Mouse (Mus musculus) embryonic facial prominence, embryonic 15.5 days (tissue): ENCODE measurements around the gene Cox19. TPM values are rescaled to one million over a fixed set of nuclear protein-coding genes. Genes with fewer than 3 reads are reported as not detected.

Experiments used
- ATAC-seq: fragments of 200-750 bp; cut with Nextera tagmentation; 2 replicates; pipeline ENCODE4 v1.8.0; 2017; ENCODE audit warnings: low read depth, moderate TSS enrichment; ENCODE audit not compliant: insufficient number of reproducible peaks, low FRiP score, low TSS enrichment
- H3K27ac ChIP-seq: fragments of 300-500 bp; sonication (generic); replicated peaks from 2 replicates; pipeline ENCODE4 v1.5.1; 2015; ENCODE audit warnings: mild to moderate bottlenecking, inconsistent platforms
- H3K27me3 ChIP-seq: fragments of 300-500 bp; sonication (generic); 2 replicates; pipeline ENCODE4 v1.6.1; 2015; ENCODE audit warnings: inconsistent platforms
- H3K36me3 ChIP-seq: fragments of 300-500 bp; sonication (generic); 2 replicates; pipeline ENCODE4 v1.6.1; 2015; ENCODE audit warnings: mild to moderate bottlenecking, inconsistent platforms
- H3K4me1 ChIP-seq: fragments of 300-500 bp; sonication (generic); 2 replicates; pipeline ENCODE4 v1.6.1; 2015; ENCODE audit warnings: inconsistent platforms
- H3K4me2 ChIP-seq: fragments of 300-500 bp; sonication (generic); replicated peaks from 2 replicates; pipeline ENCODE4 v1.6.1; 2015; ENCODE audit warnings: mild to moderate bottlenecking, inconsistent platforms
- H3K4me3 ChIP-seq: fragments of 300-500 bp; sonication (generic); replicated peaks from 2 replicates; pipeline ENCODE4 v1.5.1; 2015; ENCODE audit warnings: mild to moderate bottlenecking, inconsistent platforms
- H3K9ac ChIP-seq: fragments of 300-500 bp; sonication (generic); 2 replicates; pipeline ENCODE4 v1.6.1; 2015; ENCODE audit warnings: inconsistent platforms
- H3K9me3 ChIP-seq: fragments of 300-500 bp; sonication (generic); replicated peaks from 2 replicates; pipeline ENCODE4 v1.6.1; 2016; ENCODE audit warnings: inconsistent platforms
- WGBS: fragments of 180-500 bp; shearing (Covaris S2); methylation state at CpG from one replicate; pipeline ENCODE4 v1.1.7; 2015; 5-methylcytosine and 5-hydroxymethylcytosine counted together
- polyA plus RNA-seq: library from polyadenylated mRNA; unstranded; fragments of >200 nt; fragmentation: Nextera tagmentation; extraction: Ambion mirVana; gene quantifications from 2 replicates; pipeline ENCODE4 v1.2.1, GENCODE M21; 2015

Cox19 gene
- polyA plus RNA-seq, 1 experiment from 2014 or later: 100 TPM

DNA sequence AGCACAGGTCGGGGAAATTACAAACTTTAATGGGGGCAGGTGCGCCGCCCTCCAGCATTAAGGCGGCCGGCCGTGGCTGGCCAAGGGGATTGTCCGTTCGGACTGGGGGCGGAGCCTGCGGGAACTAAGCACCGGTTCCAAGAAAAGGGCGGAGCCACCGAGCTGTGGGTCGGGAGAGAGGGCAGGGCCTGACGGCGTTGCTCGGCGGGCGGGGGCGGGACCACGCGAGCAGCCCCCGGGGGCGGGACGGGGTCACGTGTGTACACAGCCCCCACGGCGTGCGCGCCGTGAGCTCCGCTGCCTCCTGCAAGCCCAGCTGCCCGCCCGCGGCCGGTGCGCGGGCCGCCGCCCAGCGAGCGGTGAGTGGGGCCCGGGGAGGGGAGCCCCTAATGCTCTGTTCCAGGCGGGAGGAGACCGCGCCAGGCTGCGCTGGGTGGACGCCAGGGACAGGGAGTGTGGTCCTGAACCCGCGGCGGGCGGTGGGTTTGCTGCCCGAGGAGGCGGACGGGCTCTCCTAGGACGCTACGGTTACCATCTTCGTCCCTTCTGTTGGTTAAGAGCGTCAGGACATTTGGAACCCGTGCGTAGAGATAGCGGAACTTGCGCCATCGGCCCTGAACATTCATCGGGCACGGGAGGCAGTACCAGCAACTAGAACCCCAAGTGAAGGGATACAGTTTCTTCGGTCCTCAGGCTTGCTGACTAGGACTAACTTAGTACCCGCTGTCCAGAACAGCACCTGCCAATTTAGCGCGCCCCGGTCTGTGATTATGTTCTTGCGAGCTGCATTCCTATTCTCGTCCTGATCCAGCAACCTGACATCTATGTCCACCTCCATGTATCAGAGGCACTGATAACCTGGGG lies 29.4 kb upstream of the Cox19 start:
- Histone ChIP-seq H3K9me3 (no peaks in the 10 kb centered on the region), H3K4me1 (peaks cover 61% of the 10 kb centered on the region), H3K4me2 (peak overlapping the region; percentile 84), H3K9ac (peak overlapping the region; percentile 50), H3K27ac (peak overlapping the region; percentile 63), H3K27me3 (no peaks in the 10 kb centered on the region), H3K36me3 (no peaks in the 10 kb centered on the region), H3K4me3 (peak overlapping the region; percentile 60)
- WGBS: 1% methylated on average over 66 of the region's 73 CpGs
- peak; percentile 88 for ATAC-seq

DNA sequence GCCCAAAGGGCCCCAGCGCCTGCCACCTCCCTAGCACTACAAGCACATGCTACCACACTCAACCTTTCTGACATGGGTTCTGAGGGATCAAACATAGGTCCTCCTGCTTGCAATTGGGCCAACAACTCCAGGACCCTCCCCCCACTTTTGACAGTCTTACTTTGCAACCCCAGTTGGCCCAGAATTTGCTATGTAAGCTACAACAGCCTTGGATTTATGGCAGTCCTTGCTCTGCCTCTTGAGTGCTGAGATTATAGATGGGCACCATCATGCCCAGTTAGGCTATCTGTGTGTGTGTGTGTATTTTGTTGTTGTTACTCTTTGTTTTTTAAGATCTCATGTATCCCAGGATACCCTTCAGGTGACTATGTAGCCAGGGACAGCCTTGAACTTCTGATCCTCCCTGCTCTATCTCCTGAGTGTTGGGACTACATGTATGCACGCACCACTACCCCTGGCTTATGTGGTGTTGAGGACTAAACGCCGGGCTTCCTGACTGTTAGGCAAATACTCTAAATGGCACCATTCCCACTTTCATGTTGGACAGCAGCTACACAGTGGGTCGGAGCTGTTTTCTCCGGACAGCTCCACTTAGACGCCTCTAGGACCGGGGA lies 28.7 kb upstream of the Cox19 start:
- Histone ChIP-seq H3K4me3 (peak overlapping the region; percentile 60), H3K4me2 (peak overlapping the region; percentile 84), H3K9ac (peak overlapping the region; percentile 50; the same call in 1 of the 2 replicates), H3K27me3 (no peaks in the 10 kb centered on the region), H3K36me3 (no peaks in the 10 kb centered on the region), H3K27ac (peak overlapping the region; percentile 58), H3K4me1 (peaks cover 61% of the 10 kb centered on the region), H3K9me3 (no peaks in the 10 kb centered on the region)
- ATAC-seq: no peak; the same call in 1 of the 2 replicates
- WGBS: 23% methylated on average over 8 of the region's 8 CpGs

DNA sequence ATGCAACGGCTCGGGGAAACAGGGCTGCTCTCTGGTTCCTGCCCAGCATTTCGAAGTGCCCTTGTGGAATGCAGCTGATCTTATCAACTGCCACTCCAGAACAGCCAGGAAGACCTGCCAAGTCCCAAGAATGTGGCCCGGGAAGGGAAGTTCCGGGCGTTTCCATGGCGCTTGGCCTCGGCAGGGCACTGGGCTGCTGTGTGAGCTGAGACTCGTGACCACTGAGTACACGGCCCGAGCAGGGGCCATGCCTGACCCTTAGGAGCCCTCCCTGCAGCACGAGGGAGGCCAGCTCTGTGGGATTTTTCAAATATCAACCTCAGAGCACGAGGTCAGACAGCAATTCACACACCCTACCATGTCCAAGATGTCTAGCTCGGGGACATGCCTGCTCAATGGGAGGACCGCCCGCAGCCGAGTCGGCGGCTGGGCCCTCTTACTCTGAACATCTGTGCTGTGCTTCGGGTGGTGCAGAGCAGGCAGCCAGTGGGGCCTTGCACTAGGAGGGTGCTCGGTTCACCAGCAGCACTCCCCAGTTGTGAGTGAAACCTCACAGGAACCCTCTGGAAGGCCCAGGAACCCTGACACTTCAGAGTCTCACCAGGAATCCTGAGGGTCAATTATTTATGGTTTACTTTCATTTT lies 27.9 kb upstream of the Cox19 start:
- H3K4me1 ChIP-seq: peaks cover 63% of the 10 kb centered on the region
- H3K9me3 ChIP-seq: no peaks in the 10 kb centered on the region
- H3K9ac ChIP-seq: no peak overlapping the region
- no peaks in the 10 kb centered on the region for H3K36me3 ChIP-seq
- H3K27me3 ChIP-seq: no peaks in the 10 kb centered on the region
- H3K27ac ChIP-seq: peak overlapping the region; percentile 81
- 0 out of 2 replicates have a peak, but pooled peaks have one; percentile 11 for ATAC-seq
- H3K4me2 ChIP-seq: peak overlapping the region; percentile 12; the same call in 1 of the 2 replicates
- 39% methylated on average over 21 of the region's 21 CpGs for WGBS
- H3K4me3 ChIP-seq: no peak overlapping the region

DNA sequence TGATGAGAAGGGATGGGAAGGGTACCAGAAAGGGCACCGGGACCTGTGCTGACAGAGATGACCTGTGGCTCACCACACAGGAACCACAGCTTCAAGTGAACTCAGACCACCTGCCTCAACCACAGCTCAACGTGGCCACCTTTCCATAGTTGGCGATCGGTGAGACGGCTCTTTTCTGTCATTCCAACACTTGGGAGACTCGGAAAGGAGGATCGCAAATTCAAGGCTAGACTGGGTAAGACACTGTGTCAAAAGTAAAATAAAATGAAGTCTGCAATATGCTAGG lies 27.0 kb upstream of the Cox19 start:
- 76% methylated on average over 7 of the region's 7 CpGs for WGBS
- H3K4me1 ChIP-seq: peaks cover 65% of the 10 kb centered on the region

DNA sequence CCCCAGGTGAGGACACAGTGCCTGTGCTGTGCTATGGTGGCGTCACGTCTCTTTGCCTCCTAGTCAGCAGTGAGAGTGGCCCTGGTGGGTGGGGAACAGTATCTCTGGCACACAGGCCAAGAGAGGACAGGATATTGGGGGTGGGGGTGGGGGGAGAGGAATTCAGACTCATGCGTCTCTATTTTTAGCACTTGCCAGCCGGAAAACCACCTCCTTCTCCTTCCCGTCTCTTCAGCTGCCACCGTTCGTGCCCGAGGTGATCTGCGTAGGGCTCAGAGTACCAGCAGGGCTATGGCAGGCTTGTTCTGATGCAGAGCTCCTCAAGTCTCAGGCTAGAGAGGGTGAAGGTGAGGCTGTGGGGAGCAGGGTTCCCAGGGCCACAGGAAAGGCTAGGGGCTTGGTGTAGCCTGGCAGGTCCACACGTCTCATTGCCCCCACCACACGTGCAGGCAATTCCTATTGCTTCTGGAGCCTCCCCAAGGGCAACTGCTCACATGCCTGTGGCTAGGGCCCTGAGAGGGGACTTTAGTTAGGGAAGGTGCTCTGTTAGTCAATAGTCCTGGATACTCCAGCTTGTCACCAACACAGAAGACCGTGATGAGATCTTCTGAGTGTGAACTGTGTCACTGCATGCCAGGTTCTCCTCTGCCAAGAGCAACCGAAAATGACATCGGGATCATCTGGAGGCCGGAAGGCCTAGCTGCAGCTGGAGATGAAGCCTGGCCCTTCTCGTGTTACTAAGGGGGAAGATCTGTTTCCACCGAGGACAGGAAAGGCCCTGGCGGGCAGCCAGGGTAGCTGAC lies 26.5 kb upstream of the Cox19 start, which contains the start of gene Gpr146:
Gpr146 (plus strand) TSS at position 230 of the 803 bp plus-strand sequence.
- Histone ChIP-seq H3K27me3 (no peaks in the 10 kb centered on the region), H3K4me3 (no peak within 1 kb of the TSS), H3K4me1 (peaks cover 64% of the 10 kb centered on the region), H3K9me3 (no peaks in the 10 kb centered on the region), H3K4me2 (0 out of 2 replicates have a peak within 1 kb of the TSS, but pooled peaks have one; percentile 24), H3K9ac (no peak within 1 kb of the TSS), H3K27ac (peak within 1 kb of the TSS; percentile 81), H3K36me3 (no peaks in the 10 kb centered on the region)
- no peak for ATAC-seq
- WGBS: 42% methylated on average over 18 of the region's 18 CpGs

More for the DNA sequence above, 27.0 kb upstream of the Cox19 start:
- no peaks in the 10 kb centered on the region for H3K27me3 ChIP-seq
- 0 out of 2 replicates have a peak overlapping the region, but pooled peaks have one; percentile 24 for H3K4me2 ChIP-seq
- H3K9ac ChIP-seq: no peak overlapping the region
- peak overlapping the region; percentile 81 for H3K27ac ChIP-seq
- H3K4me3 ChIP-seq: no peak overlapping the region
- H3K9me3 ChIP-seq: no peaks in the 10 kb centered on the region
- no peaks in the 10 kb centered on the region for H3K36me3 ChIP-seq
- ATAC-seq: no peak

DNA sequence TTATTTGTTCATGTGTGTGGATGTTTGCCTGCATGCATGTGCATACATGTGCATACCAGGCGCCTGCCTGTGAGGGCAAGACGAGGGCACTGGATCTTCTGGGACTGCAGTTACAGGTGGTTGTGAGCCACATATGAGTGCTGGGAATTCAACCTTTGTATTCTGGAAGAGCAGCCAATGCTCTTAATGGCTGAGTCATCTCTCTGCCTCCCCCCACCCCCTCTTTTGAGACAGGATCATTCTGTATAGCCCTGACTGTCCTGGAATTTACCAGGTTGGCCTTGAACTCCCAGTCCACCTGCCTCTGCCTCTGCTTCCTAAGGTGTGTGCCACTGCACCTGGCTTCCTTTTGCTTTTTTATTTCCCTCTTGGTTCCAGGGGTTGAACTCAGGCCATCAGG lies 23.6 kb upstream of the Cox19 start:
- Histone ChIP-seq H3K9ac (no peak overlapping the region), H3K4me1 (peaks cover 59% of the 10 kb centered on the region), H3K9me3 (no peaks in the 10 kb centered on the region), H3K4me3 (no peak overlapping the region), H3K4me2 (no peak overlapping the region), H3K36me3 (no peaks in the 10 kb centered on the region), H3K27ac (no peak overlapping the region), H3K27me3 (no peaks in the 10 kb centered on the region)
- 49% methylated on average over 2 of the region's 2 CpGs for WGBS
- no peak for ATAC-seq

DNA sequence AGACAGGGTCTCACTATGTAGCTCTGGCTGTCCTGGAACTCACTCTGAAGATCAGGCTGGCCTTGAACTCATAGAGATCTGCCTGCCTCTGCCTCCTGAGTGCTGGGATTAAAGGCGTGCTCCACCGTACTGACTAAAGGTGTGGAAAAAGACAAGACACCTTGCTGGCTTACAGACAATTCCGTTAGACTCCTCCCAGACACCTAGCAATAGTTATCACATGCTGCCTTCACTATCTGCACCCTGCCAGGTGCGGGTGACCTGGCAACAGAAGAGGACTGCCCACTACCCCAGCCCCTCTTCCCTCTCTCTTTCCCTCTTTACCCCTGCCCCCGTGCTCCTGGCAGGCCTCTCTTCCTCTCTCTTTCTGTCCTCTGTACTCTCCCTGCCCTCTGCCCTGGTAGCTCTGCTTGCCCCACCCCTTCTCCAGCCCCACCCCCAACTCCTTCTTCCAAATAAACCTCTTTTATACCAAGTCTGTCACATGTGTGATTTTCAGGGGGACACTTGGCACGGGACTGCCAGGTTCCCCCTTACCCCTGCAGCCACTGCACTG lies 22.7 kb upstream of the Cox19 start:
- H3K9me3 ChIP-seq: no peaks in the 10 kb centered on the region
- H3K27me3 ChIP-seq: no peaks in the 10 kb centered on the region
- H3K4me2 ChIP-seq: no peak overlapping the region
- H3K4me3 ChIP-seq: no peak overlapping the region
- H3K36me3 ChIP-seq: no peaks in the 10 kb centered on the region
- no peak for ATAC-seq
- H3K27ac ChIP-seq: no peak overlapping the region
- WGBS: 81% methylated on average over 6 of the region's 6 CpGs
- peaks cover 52% of the 10 kb centered on the region for H3K4me1 ChIP-seq
- no peak overlapping the region for H3K9ac ChIP-seq

DNA sequence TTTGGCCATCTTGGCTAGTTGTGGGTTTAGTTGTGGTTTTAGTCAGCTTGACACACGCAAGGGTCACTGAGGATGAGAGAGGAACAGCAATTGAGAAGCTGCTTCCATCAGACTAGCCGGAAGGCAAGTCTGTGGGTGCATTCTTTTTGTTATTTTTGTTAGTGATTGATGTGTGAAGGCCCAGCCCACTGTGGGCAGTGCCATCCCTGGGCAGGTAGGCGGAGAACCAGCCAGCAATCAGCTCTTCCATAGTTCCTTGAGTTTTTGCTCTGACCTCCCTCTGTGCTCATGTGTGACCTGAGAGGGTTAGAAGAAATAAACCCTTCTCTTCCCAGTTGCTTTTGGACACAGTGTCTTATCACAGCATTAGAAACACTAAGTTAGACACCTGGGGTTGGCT lies 21.9 kb upstream of the Cox19 start:
- H3K9ac ChIP-seq: no peak overlapping the region
- H3K4me2 ChIP-seq: no peak overlapping the region
- 76% methylated on average over 3 of the region's 3 CpGs for WGBS
- H3K27ac ChIP-seq: no peak overlapping the region
- no peaks in the 10 kb centered on the region for H3K9me3 ChIP-seq
- no peaks in the 10 kb centered on the region for H3K27me3 ChIP-seq
- H3K4me3 ChIP-seq: no peak overlapping the region
- no peak for ATAC-seq
- no peaks in the 10 kb centered on the region for H3K36me3 ChIP-seq
- peaks cover 44% of the 10 kb centered on the region for H3K4me1 ChIP-seq

DNA sequence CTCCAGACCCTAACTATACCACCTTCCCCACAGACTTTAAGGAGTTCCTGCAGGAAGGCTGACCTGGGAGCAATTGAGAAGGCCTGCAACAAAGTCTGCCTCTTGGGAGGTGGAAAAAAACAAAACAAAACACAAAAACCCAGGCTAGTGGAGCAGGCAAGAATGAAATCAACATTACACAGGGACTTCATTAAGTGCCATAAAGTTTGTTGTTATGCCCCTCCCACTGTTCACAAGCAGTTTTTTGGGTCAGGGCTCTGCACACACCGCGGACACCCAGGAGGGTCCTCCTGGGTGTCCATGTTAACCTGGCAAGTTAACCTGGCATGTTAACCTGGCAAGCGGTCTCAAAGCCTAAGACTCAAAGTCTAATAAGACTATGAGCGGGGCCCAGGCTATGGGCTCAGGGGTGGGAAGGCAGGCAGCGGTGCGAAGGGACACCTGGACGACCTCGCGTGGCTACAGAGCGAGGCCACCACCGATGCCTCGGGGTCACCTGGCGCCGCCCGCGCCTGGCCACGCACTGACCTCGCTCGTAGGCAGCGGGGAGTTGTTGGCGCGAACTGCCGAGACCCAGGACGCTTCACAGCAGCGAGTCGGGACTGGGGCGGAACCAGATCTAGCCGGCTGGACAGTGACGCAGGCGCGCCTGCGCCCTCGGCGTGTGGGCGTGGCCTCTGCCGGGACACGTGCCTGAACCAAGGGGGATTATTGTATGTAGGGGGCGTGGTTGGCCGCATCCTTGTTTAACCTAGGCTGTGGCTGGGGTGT lies 20.6 kb upstream of the Cox19 start:
- Histone ChIP-seq H3K27ac (peak overlapping the region; percentile 82), H3K27me3 (no peaks in the 10 kb centered on the region), H3K9me3 (no peaks in the 10 kb centered on the region), H3K4me3 (peak overlapping the region; percentile 69), H3K36me3 (no peaks in the 10 kb centered on the region), H3K4me1 (peaks cover 31% of the 10 kb centered on the region), H3K9ac (peak overlapping the region; percentile 79), H3K4me2 (peak overlapping the region; percentile 77)
- WGBS: 1% methylated on average over 39 of the region's 39 CpGs
- ATAC-seq: peak; percentile 93

DNA sequence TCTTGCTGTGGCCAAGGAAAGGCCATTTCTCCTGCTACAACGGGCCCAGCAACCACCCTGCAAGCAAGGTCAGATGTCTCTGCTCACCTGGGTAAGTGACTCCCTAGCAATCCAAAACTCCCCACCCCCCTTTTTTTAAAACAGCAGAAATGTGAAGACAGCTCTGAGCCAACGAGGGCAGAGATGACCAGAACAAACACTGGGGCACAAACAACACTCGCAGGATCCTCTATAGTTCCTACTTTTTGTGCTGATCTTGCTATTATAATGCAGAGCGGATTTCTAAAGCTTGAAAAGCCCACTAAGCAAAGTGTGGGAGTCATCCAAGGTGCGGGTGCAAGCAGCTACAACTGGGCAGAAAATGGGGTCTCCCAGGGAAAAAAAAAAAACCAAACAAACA lies 19.9 kb upstream of the Cox19 start:
- Histone ChIP-seq H3K36me3 (no peaks in the 10 kb centered on the region), H3K4me1 (peaks cover 31% of the 10 kb centered on the region), H3K4me2 (peak overlapping the region; percentile 77), H3K27me3 (no peaks in the 10 kb centered on the region), H3K4me3 (peak overlapping the region; percentile 69), H3K9ac (peak overlapping the region; percentile 79; the same call in 1 of the 2 replicates), H3K27ac (peak overlapping the region; percentile 82; the same call in 1 of the 2 replicates), H3K9me3 (no peaks in the 10 kb centered on the region)
- WGBS: 61% methylated on average over 5 of the region's 5 CpGs
- ATAC-seq: no peak
